Mouse (Mus musculus) embryonic facial prominence, embryonic 15.5 days (tissue): ENCODE results near the gene Mgmt. TPM values are rescaled to one million over a fixed set of nuclear protein-coding genes. Genes with fewer than 3 reads are reported as not detected.

ENCODE experiments used
- ATAC-seq: fragments of 200-750 bp; cut with Nextera tagmentation; 2 replicates; pipeline ENCODE4 v1.8.0; 2017; ENCODE audit warnings: low read depth, moderate TSS enrichment; ENCODE audit not compliant: insufficient number of reproducible peaks, low FRiP score, low TSS enrichment
- H3K27ac ChIP-seq: fragments of 300-500 bp; sonication (generic); replicated peaks from 2 replicates; pipeline ENCODE4 v1.5.1; 2015; ENCODE audit warnings: mild to moderate bottlenecking, inconsistent platforms
- H3K27me3 ChIP-seq: fragments of 300-500 bp; sonication (generic); 2 replicates; pipeline ENCODE4 v1.6.1; 2015; ENCODE audit warnings: inconsistent platforms
- H3K36me3 ChIP-seq: fragments of 300-500 bp; sonication (generic); 2 replicates; pipeline ENCODE4 v1.6.1; 2015; ENCODE audit warnings: mild to moderate bottlenecking, inconsistent platforms
- H3K4me1 ChIP-seq: fragments of 300-500 bp; sonication (generic); 2 replicates; pipeline ENCODE4 v1.6.1; 2015; ENCODE audit warnings: inconsistent platforms
- H3K4me2 ChIP-seq: fragments of 300-500 bp; sonication (generic); replicated peaks from 2 replicates; pipeline ENCODE4 v1.6.1; 2015; ENCODE audit warnings: mild to moderate bottlenecking, inconsistent platforms
- H3K4me3 ChIP-seq: fragments of 300-500 bp; sonication (generic); replicated peaks from 2 replicates; pipeline ENCODE4 v1.5.1; 2015; ENCODE audit warnings: mild to moderate bottlenecking, inconsistent platforms
- H3K9ac ChIP-seq: fragments of 300-500 bp; sonication (generic); 2 replicates; pipeline ENCODE4 v1.6.1; 2015; ENCODE audit warnings: inconsistent platforms
- H3K9me3 ChIP-seq: fragments of 300-500 bp; sonication (generic); replicated peaks from 2 replicates; pipeline ENCODE4 v1.6.1; 2016; ENCODE audit warnings: inconsistent platforms
- WGBS: fragments of 180-500 bp; shearing (Covaris S2); methylation state at CpG from one replicate; pipeline ENCODE4 v1.1.7; 2015; 5-methylcytosine and 5-hydroxymethylcytosine counted together
- polyA plus RNA-seq: library from polyadenylated mRNA; unstranded; fragments of >200 nt; fragmentation: Nextera tagmentation; extraction: Ambion mirVana; gene quantifications from 2 replicates; pipeline ENCODE4 v1.2.1, GENCODE M21; 2015

Mgmt gene
- polyA plus RNA-seq, 1 experiment from 2014 or later: 6.7 TPM

DNA sequence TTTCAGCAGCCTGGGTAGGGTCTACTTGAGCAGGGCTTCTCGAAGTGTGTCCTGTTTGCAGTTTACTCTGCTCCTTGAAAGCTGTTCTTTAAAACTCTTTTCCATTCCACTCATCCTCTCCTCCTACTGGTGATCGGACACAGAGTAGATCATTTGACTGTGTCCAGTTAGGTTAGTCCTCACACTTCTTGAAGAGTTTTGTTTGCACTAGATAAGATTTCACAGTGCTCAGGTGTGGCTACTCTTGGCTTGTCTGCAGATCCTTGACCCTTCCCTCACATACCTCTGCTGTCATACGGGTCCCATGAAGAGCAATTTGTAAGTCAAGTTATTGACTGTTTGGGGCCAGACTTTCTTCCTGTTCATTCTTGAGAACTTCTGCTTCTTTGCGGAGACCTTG, 221.8 kb downstream of the Mgmt start:
- ATAC-seq: no peak
- Histone ChIP-seq H3K4me3 (no peak overlapping the region), H3K9ac (no peak overlapping the region), H3K27me3 (no peaks in the 10 kb centered on the region), H3K9me3 (peaks cover 6% of the 10 kb centered on the region; the same call in 1 of the 2 replicates), H3K27ac (no peak overlapping the region), H3K36me3 (no peaks in the 10 kb centered on the region), H3K4me2 (no peak overlapping the region), H3K4me1 (0 out of 2 replicates have a peak, but pooled peaks cover 4% of the 10 kb centered on the region)
- 86% methylated on average over 4 of the region's 4 CpGs for WGBS

DNA sequence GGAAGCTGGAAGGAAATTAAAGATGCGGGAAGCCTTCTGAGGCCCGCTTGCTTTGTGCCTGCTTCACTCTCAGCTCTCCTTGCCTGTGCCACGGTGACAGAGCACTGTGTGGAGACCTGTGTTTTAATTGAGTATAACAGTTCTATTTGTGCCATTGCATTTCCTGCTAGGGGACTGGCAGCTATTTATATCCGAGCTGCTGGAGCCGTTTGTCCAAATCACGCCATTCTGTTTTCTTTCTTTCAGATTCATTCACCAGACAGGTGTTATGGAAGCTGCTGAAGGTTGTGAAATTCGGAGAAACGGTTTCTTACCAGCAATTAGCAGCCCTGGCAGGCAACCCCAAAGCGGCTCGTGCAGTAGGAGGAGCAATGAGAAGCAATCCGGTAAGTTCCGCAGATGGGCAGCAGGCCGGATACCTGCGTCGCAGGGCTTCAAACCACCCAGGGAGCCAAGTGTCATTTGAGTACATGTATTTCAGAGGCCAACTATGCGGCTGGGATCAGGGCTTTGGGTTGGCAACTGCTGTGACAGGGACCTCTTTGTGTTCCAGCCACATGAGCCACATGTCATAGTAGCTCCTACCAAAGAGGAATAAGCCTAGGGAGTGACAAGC, 226.9 kb downstream of the Mgmt start:
- H3K4me1 ChIP-seq: 0 out of 2 replicates have a peak, but pooled peaks cover 9% of the 10 kb centered on the region
- 60% methylated on average over 16 of the region's 16 CpGs for WGBS

DNA sequence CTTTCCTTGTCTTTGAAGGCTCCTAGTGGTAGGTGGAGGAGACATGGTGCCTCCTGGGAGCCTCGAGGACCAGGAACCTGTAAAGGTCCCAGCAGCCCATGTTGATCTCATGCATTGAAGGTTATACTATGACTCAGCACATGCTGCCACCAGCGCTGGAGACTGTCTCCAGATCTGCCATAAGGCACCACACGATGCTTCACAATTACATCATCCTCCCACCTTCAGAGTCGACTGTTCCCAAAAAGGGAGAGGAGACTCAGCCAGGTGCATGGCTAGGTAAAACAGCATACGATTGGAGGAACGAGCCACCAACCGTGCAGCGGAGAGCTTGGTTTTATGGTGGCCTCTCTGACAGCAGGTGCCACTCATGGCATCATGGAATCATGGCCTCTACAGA, 234.3 kb downstream of the Mgmt start:
- Histone ChIP-seq H3K36me3 (no peaks in the 10 kb centered on the region), H3K4me2 (no peak overlapping the region), H3K27ac (no peak overlapping the region), H3K27me3 (no peaks in the 10 kb centered on the region), H3K9ac (no peak overlapping the region), H3K4me3 (no peak overlapping the region), H3K4me1 (peaks cover 6% of the 10 kb centered on the region; the same call in 1 of the 2 replicates), H3K9me3 (no peaks in the 10 kb centered on the region)
- ATAC-seq: no peak
- 87% methylated on average over 8 of the region's 8 CpGs for WGBS

More for the DNA sequence above, 226.9 kb downstream of the Mgmt start:
- Histone ChIP-seq H3K4me3 (no peak overlapping the region), H3K9me3 (no peaks in the 10 kb centered on the region), H3K4me2 (no peak overlapping the region), H3K36me3 (no peaks in the 10 kb centered on the region), H3K27me3 (no peaks in the 10 kb centered on the region), H3K27ac (no peak overlapping the region), H3K9ac (no peak overlapping the region)
- peak; percentile 56; the same call in 1 of the 2 replicates for ATAC-seq

DNA sequence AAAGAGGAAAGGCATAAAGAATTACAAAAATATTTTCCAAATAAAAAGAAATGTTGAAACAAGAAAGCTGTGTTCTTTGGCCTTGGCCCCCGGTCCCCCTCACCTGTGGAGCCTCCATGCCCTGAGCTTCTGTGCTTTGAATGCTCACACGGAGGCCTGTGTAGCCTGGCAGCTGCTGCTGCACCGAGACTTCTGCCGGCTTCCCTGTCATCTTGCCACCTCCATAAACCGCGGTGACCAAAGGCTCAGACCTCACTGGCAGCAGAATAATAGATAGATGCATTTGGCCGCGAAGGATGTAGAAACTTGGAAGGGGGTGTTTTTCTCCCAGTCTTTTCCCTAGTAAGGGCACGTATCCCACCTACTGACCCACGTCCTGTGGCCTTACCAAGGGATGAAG, 235.8 kb downstream of the Mgmt start:
- Histone ChIP-seq H3K9me3 (no peaks in the 10 kb centered on the region), H3K4me1 (peaks cover 6% of the 10 kb centered on the region; the same call in 1 of the 2 replicates), H3K9ac (no peak overlapping the region), H3K4me3 (no peak overlapping the region), H3K36me3 (no peaks in the 10 kb centered on the region), H3K27ac (no peak overlapping the region), H3K4me2 (no peak overlapping the region), H3K27me3 (no peaks in the 10 kb centered on the region)
- ATAC-seq: no peak
- 70% methylated on average over 10 of the region's 10 CpGs for WGBS

DNA sequence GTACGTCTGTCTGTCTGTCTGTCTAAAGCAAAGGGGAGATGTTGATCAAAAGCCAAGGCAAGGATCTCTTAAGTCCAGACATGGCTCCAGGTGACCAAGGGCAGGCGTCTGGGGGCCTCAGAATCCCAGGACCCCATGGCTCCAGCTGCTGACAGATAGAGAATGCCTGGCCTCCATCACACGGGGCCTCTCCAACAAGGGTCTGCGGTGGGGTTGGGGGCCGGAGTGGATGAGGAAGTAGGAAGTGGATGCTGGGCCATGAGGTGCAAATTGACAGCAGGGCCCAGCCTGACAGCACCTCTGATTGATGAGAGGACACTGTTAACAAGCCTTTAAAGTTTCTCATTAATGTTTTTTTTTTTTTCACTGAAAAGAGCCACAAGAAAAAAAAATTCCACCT, 237.5 kb downstream of the Mgmt start:
- Histone ChIP-seq H3K4me3 (no peak overlapping the region), H3K4me2 (no peak overlapping the region), H3K9me3 (no peaks in the 10 kb centered on the region), H3K4me1 (peaks cover 6% of the 10 kb centered on the region; the same call in 1 of the 2 replicates), H3K27ac (no peak overlapping the region), H3K27me3 (no peaks in the 10 kb centered on the region), H3K36me3 (no peaks in the 10 kb centered on the region), H3K9ac (no peak overlapping the region)
- ATAC-seq: no peak
- WGBS: 65% methylated on average over 5 of the region's 5 CpGs

DNA sequence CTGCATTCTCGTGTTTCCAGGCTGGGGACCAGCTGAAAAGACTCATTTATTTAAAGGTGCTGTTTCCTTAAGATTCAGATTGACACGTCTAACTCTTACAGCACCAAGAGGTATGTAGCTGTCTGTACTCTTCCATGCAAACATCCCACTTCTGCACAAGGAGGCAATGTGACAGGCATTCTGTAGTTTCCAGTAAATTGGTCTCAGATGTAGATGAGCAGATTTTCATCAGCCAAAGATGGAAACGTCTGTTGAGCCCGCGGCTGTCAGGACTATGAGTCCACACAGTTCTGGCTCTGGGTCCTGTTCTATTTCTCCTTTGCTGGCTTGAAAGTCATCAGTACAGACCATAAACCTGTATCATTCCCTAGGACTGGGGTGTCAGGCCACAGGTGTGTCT, 243.7 kb downstream of the Mgmt start:
- 24% methylated on average over 5 of the region's 5 CpGs for WGBS
- H3K27ac ChIP-seq: no peak overlapping the region
- H3K9me3 ChIP-seq: no peaks in the 10 kb centered on the region
- H3K27me3 ChIP-seq: no peaks in the 10 kb centered on the region
- ATAC-seq: no peak
- H3K4me1 ChIP-seq: 0 out of 2 replicates have a peak, but pooled peaks cover 9% of the 10 kb centered on the region
- H3K4me2 ChIP-seq: no peak overlapping the region
- H3K4me3 ChIP-seq: no peak overlapping the region
- no peak overlapping the region for H3K9ac ChIP-seq
- H3K36me3 ChIP-seq: no peaks in the 10 kb centered on the region

DNA sequence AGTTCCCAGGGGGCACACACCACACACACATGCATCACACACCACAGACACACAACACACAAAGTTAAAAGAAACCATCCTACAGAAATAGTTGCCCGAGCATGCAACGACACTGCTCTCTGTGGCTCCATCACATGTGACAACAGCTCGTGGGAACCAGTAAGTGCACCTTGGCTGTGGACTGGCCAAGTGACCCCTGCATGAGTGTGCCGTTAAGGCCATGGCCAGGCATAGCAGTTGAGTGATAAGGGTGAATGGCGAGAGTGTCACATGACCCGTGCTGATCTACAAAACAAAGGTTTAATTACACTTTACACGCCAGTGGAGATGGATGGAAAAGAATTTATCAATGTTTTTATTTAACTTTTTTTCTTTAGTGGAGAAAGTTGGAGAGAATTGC, 245.9 kb downstream of the Mgmt start:
- Histone ChIP-seq H3K9ac (no peak overlapping the region), H3K27me3 (no peaks in the 10 kb centered on the region)
- WGBS: 78% methylated on average over 7 of the region's 7 CpGs

DNA sequence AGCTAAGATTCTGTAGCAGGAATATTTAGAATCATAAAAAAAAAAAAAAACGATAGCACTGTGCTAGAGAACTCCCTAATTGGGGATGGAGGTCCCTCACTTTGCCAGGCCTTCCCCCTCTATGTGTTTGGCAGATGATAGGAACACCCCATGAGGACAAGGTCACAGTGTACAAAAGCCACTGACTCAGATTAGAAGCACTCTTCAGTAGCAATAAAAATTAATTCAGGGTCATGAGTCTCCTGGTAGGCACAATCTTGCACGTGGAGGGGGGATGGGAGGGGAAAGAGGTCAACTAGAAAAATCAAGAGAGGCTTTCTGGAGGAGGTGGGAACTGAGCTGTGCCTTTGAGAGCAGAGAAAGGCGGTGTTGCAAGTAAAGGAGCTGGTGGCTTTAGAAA, 247.0 kb downstream of the Mgmt start:
- Histone ChIP-seq H3K9ac (no peak overlapping the region), H3K36me3 (no peaks in the 10 kb centered on the region), H3K9me3 (no peaks in the 10 kb centered on the region), H3K27ac (no peak overlapping the region), H3K4me2 (no peak overlapping the region), H3K4me1 (0 out of 2 replicates have a peak, but pooled peaks cover 9% of the 10 kb centered on the region), H3K4me3 (no peak overlapping the region), H3K27me3 (no peaks in the 10 kb centered on the region)
- ATAC-seq: no peak
- 42% methylated on average over 3 of the region's 3 CpGs for WGBS

More for the DNA sequence above, 245.9 kb downstream of the Mgmt start:
- H3K9me3 ChIP-seq: no peaks in the 10 kb centered on the region
- H3K4me3 ChIP-seq: no peak overlapping the region
- H3K27ac ChIP-seq: no peak overlapping the region
- ATAC-seq: no peak
- 0 out of 2 replicates have a peak, but pooled peaks cover 9% of the 10 kb centered on the region for H3K4me1 ChIP-seq
- no peaks in the 10 kb centered on the region for H3K36me3 ChIP-seq
- H3K4me2 ChIP-seq: no peak overlapping the region

DNA sequence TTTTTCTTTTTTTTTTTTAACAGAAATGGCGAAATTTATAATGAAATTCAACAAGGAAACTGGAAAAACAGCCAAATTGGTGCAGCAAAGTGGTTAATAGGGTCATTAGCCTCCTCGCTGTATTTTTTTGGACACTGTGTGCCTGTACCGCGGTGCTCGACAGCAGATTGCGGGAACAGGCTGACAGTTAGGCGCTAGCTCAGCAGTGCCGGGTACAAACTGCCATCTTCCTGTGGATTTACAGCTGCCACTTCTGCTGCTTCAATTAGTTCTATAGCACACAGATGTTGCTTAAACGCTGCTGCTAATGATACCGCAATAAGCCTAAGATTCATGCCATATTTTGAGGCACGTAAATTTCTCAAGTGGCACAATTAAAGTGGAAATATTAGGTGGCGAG, 252.7 kb downstream of the Mgmt start:
- H3K27ac ChIP-seq: no peak overlapping the region
- no peak overlapping the region for H3K4me3 ChIP-seq
- peaks cover 4% of the 10 kb centered on the region; the same call in 1 of the 2 replicates for H3K4me1 ChIP-seq
- H3K9me3 ChIP-seq: no peaks in the 10 kb centered on the region
- no peak overlapping the region for H3K9ac ChIP-seq
- 60% methylated on average over 12 of the region's 12 CpGs for WGBS
- no peak for ATAC-seq
- H3K4me2 ChIP-seq: no peak overlapping the region
- H3K36me3 ChIP-seq: no peaks in the 10 kb centered on the region
- H3K27me3 ChIP-seq: no peaks in the 10 kb centered on the region

DNA sequence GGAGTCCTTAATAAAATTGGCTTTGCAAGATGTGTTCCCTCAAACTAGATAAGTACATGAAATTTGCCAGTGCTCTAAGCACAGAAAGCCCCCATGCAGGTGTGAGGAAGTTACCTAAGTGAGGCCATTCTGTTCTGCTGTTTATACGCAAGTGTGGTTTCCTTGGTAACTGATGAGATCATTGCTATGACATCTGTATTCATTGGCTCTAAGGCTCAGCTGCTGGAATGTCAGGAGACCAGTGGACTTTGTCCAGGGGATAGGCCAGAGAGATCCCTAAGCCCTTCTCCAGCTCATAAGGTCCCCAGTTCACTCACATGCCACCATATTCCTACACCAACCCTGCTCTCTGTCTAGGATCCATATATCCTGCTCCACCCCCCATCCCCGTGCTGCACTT, 257.4 kb downstream of the Mgmt start:
- no peak overlapping the region for H3K4me3 ChIP-seq
- H3K4me2 ChIP-seq: no peak overlapping the region
- H3K9me3 ChIP-seq: no peaks in the 10 kb centered on the region
- H3K9ac ChIP-seq: no peak overlapping the region
- WGBS: 86% methylated on average over 2 of the region's 2 CpGs
- ATAC-seq: no peak
- H3K27ac ChIP-seq: no peak overlapping the region
- H3K36me3 ChIP-seq: no peaks in the 10 kb centered on the region
- H3K4me1 ChIP-seq: peaks cover 4% of the 10 kb centered on the region; the same call in 1 of the 2 replicates
- H3K27me3 ChIP-seq: no peaks in the 10 kb centered on the region

DNA sequence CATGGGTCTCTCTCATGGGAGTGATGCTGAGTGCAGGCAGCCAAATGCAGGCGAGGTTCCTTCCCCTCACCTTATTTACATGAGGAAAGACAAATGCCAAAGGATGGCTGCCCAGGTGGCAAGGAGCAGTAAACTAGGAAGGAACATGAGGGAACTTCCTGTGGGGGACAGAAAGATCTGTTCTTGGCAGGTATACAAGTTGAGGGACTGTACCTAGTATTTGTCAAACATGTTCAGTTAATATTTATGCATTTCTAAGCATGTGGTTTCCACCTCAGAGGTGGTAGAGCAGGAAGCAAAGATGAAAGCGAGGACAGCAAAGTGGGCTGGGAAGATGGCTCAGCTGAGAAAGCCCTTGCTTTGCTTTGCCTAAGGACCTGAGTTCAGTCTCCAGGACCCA, 260.2 kb downstream of the Mgmt start:
- no peak overlapping the region for H3K9ac ChIP-seq
- no peak overlapping the region for H3K4me3 ChIP-seq
- no peak overlapping the region for H3K4me2 ChIP-seq
- H3K27ac ChIP-seq: no peak overlapping the region
- 77% methylated on average over 2 of the region's 2 CpGs for WGBS
- no peaks in the 10 kb centered on the region for H3K27me3 ChIP-seq
- no peaks in the 10 kb centered on the region for H3K4me1 ChIP-seq
- H3K36me3 ChIP-seq: no peaks in the 10 kb centered on the region
- no peak for ATAC-seq
- no peaks in the 10 kb centered on the region for H3K9me3 ChIP-seq

DNA sequence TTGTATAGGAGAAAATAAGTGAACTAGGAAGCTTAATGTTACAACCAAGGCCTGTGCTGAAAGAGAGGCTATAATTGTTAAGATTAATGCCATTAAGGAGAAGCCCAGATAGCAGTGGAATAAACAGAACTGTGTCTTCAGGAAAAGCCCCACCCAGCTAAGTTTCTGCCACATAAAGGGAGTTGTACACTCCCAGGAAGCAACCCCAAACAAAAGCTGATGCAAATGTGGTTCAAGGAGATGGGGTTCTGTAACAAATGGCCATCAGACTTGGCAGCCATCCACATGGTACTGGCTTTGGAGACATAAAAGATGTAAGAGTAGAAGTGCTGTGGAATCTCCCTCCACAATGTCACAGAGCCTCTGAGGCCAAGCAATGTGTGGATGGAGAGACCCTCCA, 264.7 kb downstream of the Mgmt start:
- Histone ChIP-seq H3K4me1 (no peaks in the 10 kb centered on the region), H3K4me2 (no peak overlapping the region), H3K9ac (no peak overlapping the region), H3K27ac (no peak overlapping the region), H3K9me3 (no peaks in the 10 kb centered on the region), H3K36me3 (no peaks in the 10 kb centered on the region), H3K27me3 (no peaks in the 10 kb centered on the region), H3K4me3 (no peak overlapping the region)
- ATAC-seq: no peak
